Mouse (Mus musculus): ENCODE data around the gene Cct7.

Cct7 gene

DNA sequence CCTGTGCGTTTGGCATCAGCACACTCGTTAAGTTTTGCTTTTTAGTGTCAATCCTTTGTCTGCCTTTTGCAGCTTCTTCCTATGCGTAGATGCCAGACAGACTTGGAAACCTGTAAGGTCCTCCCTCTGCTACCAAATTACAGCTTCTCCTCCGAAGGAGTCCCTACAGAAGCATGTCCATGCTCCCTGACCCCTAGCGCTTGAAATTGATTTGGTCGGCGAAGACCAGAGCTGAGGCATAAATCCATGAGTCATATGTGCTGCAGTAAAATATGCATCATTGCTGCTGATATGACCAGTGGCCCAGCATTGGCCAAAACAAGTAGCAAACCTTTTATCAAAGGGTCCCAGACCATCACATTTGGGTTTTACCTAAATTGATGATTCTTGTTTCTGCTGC lies 1.5 kb downstream of the Cct7 start:
- no peak for DNase-seq

DNA sequence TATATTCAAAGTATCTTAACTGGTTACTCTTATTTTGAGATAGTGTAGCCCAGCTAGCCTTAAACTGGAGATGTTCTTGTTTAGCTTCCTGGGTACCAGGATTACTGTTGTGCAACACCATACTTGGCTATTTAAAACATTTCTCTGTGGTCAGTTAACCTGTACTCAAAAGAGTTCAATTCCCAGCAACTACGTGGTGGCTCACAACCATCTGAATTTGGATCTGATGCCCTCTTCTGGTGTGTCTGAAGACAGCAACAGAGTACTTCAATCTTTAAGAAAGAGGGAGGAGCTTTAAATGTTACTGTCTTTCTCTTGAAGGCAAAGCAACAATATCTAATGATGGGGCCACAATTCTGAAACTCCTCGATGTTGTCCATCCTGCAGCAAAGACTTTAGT lies 8.3 kb downstream of the Cct7 start:
- DNase-seq, result no peak

DNA sequence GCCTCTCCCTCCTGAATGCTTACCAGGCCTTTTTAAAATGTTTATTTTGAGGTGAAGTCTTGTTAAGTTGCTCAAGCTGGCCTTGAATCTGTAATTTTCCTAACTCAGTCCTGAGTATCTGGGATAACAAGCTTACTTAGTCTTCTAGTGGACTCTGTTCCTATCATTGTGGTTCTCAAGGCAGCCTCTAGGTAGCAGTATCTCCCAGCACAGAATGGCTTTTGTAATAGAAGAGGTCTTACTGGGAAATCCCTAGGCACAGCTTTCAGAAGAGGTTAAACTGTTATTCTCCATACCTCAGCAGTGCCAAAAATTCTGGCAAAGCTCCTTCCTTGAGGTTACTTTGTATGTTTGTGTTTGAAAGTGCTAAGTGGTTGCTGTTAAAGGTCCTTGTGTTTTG lies 14.1 kb downstream of the Cct7 start:
- DNase-seq, result no peak

DNA sequence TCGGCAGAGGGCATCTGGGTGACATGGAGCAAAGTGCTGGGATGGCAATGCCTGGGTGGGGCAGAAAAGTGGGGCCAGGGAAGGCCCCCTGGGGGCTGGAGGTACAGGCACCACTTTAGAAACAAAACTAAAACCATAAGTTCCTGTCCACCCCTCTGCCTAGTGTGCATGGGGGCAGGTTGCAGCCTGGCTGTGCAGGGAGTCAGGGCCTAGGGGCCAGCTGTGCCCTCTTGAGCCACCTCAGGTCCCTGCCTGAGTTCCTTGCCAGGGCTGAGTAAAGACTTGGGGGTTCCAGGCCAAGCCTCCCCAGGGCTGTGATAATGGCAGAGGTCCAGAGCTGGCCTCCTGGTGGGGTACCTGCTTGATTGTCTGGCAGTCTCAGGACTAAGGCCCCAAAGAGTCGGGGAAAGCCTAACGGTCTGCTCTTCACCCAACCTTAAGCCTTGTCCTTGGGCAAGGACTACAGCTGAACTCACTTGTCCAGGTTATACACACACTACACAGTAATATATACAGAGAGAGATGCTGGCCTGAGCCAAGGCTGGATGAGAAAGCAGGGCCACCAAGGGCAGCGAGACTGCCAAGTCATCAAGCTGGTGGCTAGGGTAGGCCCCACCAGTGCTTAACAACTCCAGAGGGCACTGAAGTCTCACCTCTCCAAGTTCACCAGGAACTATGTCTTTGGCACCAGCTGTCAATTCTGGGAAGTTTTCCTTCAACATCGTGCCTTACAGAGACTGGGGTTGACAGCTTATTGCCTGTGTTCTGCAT lies 18.5 kb downstream of the Cct7 start:
- DNase-seq, result no peak

DNA sequence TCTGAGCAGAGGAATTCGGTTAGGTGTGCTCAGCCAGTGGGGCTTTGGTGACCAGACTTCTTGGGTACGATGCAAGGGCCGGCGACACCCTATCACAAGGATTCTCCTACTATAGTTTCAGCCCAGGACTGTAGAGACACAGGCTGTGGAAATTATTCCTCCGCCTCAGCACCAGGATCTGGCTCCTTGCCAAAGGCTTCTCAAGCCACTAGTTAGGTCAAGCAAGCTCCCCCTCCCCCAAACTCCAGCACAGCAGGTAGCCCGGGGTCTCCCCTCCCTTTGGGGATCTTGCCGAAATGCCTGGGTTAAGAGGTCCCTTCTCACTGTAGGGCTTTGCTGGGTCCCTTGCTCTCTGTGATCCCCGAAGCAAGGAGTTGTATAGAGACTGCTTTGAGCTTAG lies 20.6 kb downstream of the Cct7 start:
- DNase-seq, result no peak

DNA sequence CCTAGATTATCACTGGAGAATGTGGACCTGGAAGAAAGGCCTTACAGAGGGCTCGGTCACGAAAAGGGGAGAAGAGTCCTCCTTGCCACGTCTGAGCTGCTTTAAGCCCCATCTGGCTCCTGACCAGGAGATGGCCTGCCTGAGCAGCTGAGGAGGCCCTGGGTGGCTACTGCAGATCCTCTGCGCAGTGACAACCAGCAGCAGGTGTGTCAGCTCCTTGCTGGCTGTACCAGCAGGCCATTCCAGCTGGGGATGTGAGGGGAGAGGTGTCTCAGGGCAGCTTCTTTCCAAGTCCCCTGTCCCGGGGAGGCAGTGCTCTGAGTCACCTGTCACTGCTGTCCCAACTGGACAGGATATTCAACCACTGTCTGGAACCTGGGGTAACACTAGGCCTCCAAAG lies 21.2 kb downstream of the Cct7 start:
- no peak for DNase-seq

DNA sequence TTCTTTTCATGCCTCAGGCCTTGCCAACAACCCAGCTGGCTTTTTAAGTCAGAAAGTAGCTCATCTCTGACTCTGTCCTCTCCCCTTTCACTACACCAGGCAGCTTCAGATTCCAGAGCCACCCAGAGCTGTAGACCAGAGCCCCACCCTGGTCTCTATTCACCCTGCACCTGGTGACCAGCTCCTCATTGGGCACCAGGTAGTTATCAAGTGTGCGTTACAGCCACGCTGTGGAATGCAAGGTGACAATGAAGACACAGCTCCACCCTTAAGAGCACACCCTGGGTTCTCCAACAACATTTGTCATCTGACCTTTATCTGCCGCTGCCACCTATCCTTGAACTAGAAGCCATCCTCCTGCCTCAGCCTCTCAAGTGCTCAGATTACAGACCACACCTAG lies 24.3 kb downstream of the Cct7 start:
- no peak for DNase-seq

DNA sequence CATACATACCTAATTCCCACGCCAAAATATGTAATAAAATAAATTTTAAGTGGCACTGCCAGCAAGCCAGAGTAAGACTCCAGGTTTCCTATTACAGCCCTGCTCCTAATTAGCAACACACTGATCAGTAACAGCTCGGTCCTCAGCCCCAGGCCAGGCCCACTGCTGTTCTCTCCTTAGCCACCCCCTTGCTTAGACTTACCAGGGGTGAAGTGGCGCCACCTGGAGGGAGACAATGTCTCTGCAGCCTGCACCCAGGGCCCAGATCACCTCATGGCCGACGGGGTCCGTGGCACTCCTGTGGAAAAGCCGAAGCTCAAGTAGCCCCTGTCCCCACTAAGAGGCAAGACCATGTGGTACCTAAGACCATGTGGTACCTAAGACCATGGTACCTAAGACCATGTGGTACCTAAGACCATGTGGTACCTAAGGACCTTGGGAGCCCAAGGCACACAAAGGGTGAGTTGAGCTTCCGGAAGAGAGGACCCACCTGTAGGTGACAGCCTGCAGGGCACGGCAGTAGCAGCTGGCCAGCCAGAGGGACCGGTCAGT lies 26.1 kb downstream of the Cct7 start:
- no peak for DNase-seq

DNA sequence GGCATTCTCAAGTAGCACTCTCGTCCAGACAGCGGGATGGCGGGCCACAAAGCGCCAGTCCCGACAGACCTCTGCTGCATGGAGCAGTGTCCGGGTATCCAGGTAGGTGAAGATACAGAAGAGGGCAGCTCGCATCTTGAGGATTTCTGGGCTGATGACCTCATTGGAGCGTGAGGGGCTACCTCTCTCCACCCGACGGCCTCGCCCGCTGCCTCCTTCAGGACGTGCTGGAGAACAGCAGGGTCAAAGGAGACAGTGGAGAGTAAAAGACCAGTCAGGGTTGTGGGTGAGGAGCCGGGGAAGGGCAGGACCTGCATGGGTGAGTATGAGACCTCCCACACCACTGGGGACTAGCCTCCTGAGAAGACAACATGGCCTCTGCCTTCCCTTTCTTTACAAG lies 27.1 kb downstream of the Cct7 start:
- no peak for DNase-seq

DNA sequence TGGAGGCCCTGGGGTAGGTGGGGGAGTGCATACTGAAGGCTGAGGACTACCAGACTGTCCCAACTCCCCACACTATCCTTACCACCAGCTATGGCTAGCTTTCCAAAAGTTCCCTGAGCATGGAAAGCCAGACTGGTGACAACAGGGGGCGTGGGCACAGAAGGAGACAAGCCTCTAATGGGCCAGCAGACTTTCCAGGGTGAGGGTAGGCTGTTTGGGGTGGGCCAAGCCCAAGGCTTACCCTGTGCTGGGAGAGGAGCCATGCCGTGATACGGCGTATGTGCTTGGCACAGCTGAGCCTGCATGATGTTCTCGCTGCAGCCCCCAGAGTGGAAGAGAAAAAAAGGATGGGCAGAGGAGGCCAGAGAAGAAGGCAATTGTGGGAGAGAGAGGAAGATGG lies 28.7 kb downstream of the Cct7 start:
- no peak for DNase-seq

DNA sequence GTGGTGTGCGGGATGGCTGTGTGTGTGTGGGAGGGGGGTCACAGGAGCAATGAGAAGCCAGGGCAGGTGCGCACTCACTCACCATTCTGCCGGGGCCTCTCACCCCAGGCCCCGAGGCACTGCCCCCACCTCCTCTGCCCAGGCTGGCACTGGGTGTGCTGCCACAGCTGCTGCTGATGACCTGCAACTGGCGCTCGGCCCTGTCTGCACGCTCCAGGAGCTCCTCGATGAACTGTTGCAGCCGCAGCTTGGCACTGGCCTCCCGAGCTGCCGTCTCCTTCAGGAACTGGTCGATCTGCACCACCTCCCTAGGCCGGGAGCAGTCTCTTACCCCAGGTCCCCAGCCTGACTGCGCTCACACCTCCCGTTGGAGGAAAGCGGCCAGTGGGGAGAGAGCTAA lies 29.4 kb downstream of the Cct7 start:
- DNase-seq, result no peak

DNA sequence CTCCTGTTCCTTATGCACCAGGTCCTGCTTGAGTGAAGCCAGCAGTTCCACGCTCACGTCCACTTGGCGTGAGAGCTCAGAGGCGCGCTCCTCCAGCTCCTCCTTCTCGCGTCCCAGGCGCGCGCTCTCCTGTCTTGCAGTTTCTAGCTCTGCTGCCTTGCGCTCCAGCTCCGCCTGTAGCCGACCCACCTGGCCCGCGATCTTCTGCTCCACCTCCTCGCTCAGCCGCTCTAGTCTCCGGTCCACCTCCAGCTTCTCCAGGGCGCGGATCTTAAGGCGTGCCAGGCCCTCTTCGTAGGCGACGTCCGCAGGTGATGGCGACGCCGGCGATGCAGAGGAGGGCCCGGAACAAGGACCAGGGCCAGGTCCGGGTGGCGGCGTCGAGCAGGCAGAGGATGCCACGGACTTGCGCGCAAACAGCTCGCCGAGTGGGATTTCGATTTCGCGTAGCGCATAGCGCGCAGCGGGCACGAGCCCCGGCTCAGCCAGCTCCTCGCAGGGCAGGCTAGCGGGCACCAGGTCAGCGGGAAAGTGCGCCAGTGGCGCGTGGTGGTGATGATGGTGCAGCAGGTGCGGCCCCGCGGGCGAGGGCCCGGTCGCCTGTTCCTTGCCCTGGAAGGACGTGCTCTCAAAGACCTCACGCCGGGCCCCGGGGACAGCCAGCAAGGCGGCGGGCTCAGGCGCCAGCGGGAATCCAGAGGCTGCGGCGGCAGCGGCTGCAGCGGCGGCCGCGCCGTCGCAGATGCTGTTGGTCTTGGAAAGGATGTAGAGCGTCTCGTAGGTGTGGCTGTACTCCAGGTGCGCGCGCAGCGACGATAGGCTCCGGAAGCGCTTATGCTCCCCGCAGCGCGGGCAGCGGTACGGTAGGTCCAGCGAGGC lies 32.8 kb downstream of the Cct7 start:
- no peak for DNase-seq

DNA sequence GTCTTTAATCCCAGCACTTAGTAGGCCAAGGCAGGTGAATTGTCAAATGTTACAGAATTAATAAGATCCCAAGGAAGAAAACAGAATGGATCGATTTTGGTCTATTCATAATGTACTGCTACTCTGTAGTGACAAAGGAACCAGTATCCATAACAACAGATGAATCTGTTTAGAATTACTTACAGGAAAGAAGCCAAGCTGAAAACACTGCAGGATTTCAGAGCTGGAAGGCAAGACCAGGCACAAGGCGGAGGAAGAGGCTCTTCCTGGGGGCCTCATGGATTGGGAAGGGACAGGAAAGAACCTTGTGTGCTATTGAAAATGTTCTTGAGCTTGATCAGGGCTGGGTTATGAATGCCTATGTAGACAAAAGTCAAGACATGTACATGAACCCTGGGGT lies 34.4 kb downstream of the Cct7 start:
- DNase-seq, result no peak

DNA sequence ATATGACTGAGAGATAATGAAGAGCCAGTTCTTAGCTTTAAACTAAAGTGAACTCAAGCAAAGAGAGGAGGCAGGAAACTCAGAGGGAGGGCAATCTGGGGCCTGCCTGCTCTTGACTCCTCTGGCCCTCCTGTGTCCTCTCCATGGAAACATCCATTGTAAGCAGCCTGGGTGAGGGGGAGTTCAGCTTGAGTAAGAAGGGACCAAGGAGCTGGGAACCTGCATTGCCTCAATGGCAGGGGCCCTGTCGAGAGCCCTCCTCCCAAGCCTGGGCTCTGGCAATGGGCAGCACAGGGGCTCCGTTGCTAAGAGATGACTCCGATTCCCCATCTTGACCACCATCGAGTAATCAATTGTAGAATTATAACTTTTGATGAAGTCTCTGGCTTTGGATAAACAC lies 37.2 kb downstream of the Cct7 start:
- DNase-seq, result no peak

DNA sequence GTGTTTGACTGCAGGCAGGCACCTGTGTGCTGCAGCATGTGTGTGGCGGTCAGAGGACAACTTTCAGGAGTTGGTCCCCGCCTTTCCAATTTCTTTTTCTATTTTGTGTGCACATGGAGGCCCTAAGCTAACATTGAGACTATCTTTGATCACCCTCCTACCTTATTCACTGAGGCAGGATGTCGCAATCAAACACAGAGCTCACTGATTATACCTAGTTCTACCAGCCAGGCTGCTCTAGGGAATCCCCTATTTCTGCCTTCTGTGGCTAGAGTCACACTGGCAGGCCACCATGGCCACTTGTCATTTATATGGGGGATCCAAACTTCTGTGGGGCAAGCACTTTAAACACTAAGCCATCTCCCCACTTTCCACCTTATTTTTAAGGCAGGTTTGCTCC lies 38.4 kb downstream of the Cct7 start:
- DNase-seq, result no peak

DNA sequence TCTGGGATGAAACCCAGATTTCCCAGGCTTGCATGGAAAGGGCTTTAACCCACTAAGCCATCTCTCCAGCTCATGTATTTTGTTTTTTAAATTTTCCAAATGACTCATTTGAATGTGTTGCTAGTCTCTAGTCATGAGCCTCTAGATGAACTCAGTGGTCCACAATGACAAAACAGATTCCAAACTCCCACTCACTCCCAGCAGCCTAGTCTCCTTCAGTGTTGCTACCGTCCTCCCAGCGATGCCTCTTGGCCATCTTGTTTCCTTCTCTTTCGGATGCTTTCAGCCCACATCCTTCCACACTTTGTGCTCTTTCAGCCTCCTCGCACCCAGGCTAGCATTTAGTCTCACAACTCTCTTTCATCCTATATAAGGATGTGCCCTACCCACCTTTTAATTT lies 38.9 kb downstream of the Cct7 start:
- DNase-seq, result no peak

DNA sequence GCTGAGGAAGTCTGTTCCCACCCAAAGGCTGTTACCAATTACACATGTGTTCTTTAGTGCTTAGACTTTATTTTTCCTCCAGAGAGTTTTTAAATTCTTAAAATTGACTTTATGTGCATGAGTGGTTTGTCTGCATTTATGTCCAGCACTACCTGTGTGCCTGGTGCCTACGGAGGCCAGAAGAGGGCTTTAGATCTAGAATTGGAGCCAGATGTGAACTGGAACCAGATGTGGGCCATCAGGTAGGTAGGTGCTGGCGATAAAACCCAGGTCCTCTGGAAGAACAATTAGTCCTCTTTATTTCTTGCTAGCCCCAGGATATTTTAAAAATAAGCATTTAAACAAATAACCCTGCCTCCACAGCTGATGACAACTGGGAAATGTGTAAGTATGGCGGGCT lies 40.3 kb downstream of the Cct7 start:
- DNase-seq, result no peak

DNA sequence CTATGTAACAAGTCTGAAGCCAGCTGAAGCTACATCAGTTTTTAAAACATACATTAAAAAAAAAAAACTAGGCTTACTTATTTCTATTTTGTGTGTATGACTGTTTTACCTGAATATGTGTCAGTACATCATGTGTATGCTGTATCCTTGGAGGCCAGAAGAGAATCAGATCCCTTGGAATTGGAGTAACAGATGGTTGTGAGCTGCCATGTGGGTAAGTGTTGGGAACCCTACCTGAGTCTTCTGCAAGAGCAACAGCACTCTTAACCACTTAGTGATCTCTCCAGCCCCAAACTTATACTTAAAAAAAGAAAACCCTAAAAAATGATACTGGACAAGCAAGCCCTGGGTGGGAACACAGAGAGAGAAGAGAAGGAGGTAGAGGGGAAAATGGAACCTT lies 45.7 kb downstream of the Cct7 start:
- no peak for DNase-seq

DNA sequence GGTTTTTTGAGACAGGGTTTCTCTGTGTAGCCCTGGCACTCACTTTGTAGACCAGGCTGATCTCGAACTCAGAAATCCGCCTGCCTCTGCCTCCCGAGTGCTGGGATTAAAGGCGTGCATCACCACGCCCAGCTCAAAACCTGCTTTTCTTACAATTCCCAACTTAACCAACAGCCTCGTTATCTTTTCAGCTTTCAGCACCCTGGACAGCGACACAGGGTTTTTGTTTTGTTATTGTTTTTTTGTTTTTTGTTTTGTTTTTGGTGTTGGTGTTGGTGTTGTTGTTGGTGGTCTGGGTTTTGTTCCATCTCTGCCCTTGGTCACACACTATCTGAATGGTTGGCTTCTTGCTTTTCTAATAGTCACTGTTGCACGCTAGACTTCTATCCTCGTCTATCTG lies 46.8 kb downstream of the Cct7 start:
- no peak for DNase-seq

DNA sequence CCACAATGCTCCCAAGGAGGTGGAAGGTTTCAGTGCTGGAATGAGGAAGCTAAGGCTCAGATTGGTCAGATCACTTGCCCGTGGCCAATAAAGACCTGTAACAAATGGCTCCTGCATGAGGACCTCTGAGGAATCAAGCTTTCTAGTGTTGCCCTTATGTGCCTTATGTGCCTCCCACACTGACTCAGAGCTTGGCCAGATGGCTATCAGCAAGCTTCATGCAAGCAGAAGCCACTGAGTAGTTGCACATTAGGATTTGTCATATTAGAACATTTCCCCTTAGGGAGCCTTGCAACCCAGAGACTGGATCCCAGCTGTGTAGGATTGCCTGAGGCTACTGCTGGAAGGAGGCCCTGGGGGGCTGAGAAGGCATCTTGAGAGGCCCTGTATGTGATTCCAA lies 49.1 kb downstream of the Cct7 start:
- no peak for DNase-seq

DNA sequence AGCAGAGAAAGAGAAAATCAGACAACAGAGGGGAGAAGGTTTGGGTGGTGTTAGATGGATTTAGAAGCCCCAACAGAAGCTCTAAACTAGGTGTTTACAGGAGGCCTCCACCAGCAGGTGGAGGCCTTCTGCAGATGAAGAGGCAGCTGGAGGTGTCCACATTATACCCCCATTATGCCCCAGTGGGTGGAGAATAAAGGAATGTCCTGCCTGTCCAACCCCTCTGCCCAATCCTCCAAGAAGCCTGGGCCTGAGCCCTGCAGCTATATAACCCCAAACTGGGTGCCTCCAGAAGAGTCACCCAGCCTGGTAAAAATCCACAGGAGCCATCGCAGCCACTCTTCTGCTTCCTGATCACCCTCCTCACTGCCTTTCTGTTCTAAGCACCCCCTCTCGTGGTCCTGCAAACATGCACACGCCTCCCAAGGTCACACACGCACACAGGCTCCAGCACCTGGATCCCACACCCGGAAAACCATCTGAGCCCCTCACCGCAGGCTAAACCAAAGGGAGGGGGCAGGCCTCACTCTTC lies 50.3 kb downstream of the Cct7 start:
- DNase-seq, result no peak

DNA sequence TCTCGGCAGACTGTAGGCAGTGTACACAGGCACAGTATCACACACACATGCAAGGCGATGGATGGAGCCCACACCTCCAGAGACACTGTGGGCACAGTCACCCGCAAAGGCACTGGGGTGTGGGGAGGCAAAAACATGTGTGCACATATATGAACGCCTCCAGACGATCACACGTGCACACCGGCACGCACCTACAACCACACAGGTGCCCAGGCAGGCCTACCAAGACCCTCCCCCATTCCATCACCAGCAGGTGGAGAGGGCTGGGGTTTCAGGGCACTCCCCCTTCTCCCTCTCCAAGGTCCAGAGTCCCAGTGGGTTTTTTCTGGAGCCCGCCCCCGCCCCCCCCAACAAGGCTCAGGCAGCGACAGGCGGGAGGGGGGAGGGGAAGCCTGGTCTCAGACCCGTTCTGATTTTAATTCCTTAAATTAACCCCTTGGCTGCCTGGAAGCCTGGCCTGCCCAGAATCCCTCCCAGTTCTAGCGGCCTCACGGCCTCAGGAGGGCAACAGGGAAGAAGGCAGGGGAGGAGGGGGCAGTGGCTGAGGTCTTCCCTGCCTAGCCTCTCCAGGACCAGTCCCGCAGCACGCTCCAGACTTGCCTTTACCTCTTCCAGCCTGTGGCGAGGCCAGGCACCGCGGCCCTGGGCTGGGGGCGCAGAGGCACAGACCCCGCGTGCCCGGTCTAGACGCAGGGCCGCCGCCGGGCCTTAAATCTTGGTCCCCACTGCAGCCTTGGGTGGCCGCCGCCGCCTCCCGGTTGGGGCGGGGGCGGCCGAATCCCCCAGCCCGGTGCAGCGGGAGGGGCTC lies 51.0 kb downstream of the Cct7 start:
- DNase-seq, result peak; percentile 38

DNA sequence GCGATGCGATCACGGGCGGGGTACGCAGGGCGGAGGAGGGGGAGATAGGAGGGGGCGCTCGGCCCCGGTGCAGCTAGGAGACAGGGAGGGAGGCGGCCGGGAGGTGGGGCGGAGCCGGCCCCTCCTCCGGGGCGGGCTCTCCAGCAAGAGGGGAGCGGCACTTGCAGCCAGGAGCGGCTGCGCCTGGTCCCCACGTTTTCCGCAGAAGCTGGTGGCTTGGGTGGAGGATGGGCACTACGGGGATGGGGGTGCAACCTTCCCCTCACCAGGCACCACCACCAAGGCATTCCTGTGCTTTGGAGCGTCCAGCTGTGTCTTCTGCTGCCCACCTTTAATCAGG lies 51.6 kb downstream of the Cct7 start, which contains the start of gene Fbxo41:
Gene Fbxo41, minus strand, starts transcription at position 84 of the 340 bp plus-strand sequence.
- peak; percentile 82 for DNase-seq
